Mouse (Mus musculus): Measurements from ENCODE around the gene Ppp1r12b.
"Not testable (repeated sequence)": the region's sequence is repeated elsewhere in the genome, so short reads cannot be mapped to it uniquely, and the experiment has no call there.

The Ppp1r12b gene

DNA sequence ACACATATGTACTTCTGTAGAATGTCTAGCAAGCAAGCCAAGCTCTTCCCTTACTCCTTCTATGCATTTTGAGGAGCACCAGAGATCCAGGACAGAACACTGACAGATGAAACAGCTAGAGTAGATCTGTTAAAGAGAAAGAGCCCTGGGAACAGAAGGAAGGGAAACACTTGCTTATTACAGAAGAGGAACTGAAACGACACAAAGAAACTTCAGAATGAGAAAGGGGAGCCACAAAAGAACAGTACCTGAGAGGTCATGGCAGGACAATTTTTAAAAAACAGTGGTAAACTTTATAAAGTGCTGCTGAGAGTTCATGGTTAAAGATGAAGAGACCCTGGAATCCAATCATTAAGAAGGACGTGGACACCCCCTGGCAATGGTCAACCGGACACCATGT, 105.4 kb downstream of the Ppp1r12b start:
- DNase-seq (ENCODE audit: low spot score in 2 of 2), result no peak

DNA sequence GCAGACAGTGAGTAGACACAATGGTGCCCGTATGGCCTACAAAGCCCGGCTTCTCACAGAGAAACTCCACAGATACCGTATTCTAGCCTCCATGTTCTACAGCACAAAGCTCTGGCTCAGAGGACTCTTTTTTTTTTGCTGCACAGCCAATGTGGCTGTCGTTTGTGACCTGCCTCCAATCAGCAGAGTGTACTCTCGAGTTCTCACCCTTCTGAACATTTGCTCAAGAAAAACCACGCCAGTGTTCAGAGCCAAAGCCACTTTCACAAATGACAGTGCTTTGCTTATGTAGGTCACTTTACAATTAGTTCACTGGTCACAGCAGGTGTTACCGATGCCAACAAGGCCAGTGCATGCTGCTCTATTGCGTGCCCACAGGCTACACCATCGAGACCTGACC, 107.9 kb downstream of the Ppp1r12b start:
- DNase-seq (ENCODE audit: low spot score in 2 of 2), result no peak

DNA sequence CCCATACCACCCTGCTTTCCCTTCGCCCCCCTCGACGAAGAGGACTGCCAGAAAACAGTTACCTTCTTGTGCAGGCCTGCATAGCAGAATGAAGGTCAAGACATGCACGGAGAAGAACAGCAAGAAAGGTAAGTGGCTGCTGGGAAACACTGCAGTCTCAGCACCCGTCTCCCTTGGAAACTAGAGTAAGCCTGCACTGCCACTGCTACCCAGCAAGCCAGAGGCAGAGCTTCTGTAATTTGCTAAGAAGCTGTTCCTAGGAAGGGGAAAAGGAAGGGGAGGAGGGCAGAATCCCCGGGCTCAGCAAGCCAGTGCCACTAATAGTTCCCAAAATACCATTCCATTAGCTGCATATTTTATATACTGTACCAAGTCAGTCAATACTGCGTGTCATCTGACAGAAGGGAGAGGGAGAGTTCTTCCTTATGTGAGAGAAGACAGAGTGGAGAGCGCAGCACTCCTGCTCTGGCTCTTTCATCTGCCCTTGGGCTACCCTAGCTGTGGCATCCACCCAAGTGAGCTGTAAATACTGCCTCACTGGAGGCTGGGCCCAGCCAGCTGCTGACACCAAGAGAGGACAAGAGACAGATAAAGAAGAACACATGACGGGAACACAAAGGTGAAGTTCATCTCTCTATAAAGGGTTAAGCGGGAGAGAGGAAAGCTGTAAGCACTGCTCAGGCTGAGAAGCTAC, 109.3 kb downstream of the Ppp1r12b start:
- DNase-seq (ENCODE audit: low spot score in 2 of 2), result no peak

- no peak for DNase-seq (ENCODE audit: low spot score in 2 of 2)
Observed at GRCm38 (mm10) chr1:134843369-134843768, 112.4 kb downstream of the Ppp1r12b start.

GRCm38 (mm10) chr1:134836909-134837480, 118.7 kb downstream of the Ppp1r12b start:
- DNase-seq (ENCODE audit: low spot score in 2 of 2), result no peak

GRCm38 (mm10) chr1:134830881-134831280, 124.9 kb downstream of the Ppp1r12b start:
- DNase-seq (ENCODE audit: low spot score in 2 of 2), result not testable (repeated sequence)

GRCm38 (mm10) chr1:134829635-134830034, 126.1 kb downstream of the Ppp1r12b start:
- DNase-seq (ENCODE audit: low spot score in 2 of 2), result no peak

DNA sequence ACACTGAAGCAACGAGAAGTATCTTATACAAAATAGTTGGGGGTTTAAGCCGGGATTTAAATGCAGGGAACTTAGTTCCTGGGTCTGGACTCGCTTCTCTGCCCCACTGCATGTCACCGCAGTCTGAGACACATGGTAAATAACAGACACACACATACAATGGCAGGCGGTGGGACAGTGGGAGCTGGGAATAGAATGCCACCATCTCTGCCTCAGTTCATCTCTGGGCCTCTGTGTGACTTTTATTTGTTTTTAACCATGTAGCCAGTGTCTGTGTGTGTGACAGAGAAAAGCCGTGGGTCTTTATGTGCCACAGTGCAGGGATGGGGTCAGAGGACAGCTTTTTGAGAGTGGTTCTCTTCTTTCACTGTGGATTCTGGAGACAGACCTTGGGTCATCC, 130.8 kb downstream of the Ppp1r12b start:
- DNase-seq (ENCODE audit: low spot score in 2 of 2), result no peak

- DNase-seq (ENCODE audit: low spot score in 2 of 2), result no peak
Observed at GRCm38 (mm10) chr1:134823842-134824241, 131.9 kb downstream of the Ppp1r12b start.

- no peak for DNase-seq (ENCODE audit: low spot score in 2 of 2)
Observed at GRCm38 (mm10) chr1:134823323-134823722, 132.4 kb downstream of the Ppp1r12b start.

GRCm38 (mm10) chr1:134820882-134821281, 134.9 kb downstream of the Ppp1r12b start:
- DNase-seq (ENCODE audit: low spot score in 2 of 2), result no peak

- DNase-seq (ENCODE audit: low spot score in 2 of 2), result no peak
Observed at GRCm38 (mm10) chr1:134819196-134819595, 136.5 kb downstream of the Ppp1r12b start.

- no peak for DNase-seq (ENCODE audit: low spot score in 2 of 2)
Observed at GRCm38 (mm10) chr1:134818716-134819115, 137.0 kb downstream of the Ppp1r12b start.

GRCm38 (mm10) chr1:134817916-134818595, 137.7 kb downstream of the Ppp1r12b start:
- no peak for DNase-seq (ENCODE audit: low spot score in 2 of 2)

DNA sequence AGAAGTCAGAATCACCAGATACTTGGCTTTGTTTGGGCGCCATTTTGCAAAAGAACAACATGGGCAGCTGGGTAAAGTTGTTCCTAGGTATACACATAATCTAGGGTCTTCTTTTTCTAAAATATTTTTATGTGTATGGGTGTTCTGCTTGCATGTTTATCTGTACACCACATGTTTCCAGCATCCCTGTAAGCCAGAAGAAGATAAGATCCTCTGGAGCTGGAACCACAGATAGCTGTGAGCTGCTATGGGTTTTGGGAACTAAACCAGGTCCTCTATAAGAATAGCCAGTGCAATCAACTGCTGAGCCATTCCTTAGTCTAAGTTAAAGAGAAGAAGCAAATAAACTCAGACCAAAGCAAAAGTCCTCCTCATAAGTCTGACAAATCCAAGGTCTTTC, 138.6 kb downstream of the Ppp1r12b start:
- DNase-seq (ENCODE audit: low spot score in 2 of 2), result no peak

DNA sequence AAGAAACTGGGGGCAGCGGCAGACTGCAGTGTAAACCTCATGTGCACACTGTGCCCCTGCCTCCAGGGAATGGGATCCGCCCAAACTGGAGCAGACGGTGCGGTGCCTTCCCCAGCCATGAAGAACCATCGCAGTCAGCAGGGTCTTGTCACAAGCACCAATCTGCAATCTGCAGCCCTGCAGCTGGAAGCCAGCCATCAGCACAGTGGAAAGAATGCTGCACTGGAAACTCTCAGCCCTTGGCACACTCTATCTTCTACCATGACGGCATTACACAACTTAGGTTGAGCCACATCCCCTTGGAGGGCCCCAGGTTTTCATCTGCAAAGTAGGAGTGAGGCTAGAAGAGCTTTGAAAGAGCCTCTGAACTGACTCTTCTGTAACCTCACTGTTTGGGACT, 139.1 kb downstream of the Ppp1r12b start:
- DNase-seq (ENCODE audit: low spot score in 2 of 2), result no peak

DNA sequence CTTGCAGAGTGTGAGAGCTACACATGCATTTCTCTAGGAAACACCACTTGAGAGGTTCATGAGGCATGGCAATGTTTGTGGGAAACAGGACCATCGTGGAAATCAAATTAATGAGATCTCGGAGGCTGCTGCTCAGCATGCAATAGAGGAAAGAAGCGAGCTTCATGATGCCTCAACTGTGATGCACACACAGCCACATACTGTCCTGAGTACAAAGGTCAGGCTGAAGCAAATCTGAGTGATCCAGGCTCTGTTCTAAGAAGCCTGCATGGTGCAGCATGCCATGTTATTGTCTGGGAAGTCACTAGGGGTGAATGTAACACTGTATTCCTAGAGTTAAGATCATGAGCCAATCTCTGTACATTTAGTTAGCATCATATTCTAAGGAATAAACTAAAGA, 140.0 kb downstream of the Ppp1r12b start:
- no peak for DNase-seq (ENCODE audit: low spot score in 2 of 2)

GRCm38 (mm10) chr1:134805471-134805870, 150.3 kb downstream of the Ppp1r12b start:
- DNase-seq (ENCODE audit: low spot score in 2 of 2), result no peak

DNA sequence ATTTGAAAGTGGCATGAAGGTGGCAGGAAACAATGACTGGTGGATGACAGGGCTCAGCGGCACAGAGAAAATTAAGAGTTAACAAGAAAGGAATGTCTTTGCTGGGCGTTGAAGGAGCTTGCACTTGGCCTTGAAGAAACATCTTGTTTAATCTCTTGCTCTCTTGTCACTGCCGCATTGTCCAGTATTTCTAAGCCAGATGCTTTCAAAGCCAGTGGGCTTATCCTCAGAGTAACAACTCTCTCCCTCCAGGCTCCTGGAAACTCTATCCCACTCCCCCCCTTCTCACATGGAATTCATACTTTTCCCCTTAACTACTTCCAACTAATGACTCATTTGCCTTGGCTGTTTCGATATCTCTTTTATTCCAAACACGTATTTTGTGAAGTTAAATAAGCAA, 151.4 kb downstream of the Ppp1r12b start:
- DNase-seq (ENCODE audit: low spot score in 2 of 2), result no peak

DNA sequence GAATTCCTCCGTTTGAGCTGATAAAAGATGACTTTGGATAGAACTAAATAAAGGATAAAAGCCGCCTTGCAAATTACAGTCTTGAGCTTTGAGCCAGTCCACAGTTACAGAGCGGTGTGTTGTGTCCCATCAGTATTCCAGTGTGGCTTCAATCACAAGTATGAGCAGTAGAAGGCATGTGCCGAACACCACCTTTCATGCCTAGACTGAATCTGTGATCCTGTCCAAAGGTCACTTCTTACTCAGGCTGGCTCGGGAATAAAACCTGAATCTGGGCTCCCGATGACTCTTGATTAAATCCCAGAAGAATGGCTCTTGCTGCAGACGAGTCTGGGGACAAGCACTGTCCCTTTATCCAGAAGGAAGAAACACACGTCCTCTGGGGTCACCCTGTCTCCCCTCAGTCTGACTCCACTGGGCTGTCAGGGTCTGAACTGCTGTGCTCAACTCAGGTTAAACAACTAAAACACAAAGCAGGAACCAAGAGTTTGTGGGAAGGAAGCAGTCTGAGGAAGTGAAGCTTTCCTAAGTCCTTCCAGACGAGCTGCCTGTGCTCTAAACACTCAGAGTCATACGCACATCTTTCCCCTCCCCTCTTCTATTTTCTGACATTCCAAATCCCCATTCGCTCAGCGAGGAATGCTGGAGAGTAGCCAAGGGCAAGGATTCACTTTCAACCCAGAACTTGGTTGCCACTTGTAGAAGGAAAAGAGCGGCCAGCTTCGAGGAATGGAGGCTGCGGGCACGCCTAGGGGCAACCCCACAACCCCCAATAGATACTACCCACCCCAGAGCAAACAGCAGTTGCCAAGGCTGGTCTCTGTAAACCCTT, 152.2 kb downstream of the Ppp1r12b start:
- no peak for DNase-seq (ENCODE audit: low spot score in 2 of 2)

- DNase-seq (ENCODE audit: low spot score in 2 of 2), result no peak
Observed at GRCm38 (mm10) chr1:134801758-134802157, 154.0 kb downstream of the Ppp1r12b start.

- DNase-seq (ENCODE audit: low spot score in 2 of 2), result no peak
Observed at GRCm38 (mm10) chr1:134796536-134796935, 159.2 kb downstream of the Ppp1r12b start.
